ENCODE assay signal across 10 mouse cellular contexts in genomic region chr4:59319136-59319941, GRCm38 (mm10).
A peak's percentile ranks its signal among the peaks of the same experiment; 100 is the strongest.
DNase-seq lines count a peak whose midpoint lies in the region; ATAC-seq lines count a peak whose summit lies in the region.
"Had no signal": no experiment of that assay in that cellular context is flagged by ENCODE, and none has a peak within 500 bp of the region (broad histone marks: within the 10 kb centered on the region; RNA-seq: fewer than 3 reads in every experiment).

No protein-coding gene starts in this region.

- no peaks in the 10 kb centered on the region for H3K36me3 ChIP-seq in intestine, embryonic 16.5 days (ENCODE audit: control insufficient read depth, insufficient read depth, low read length)

- no peak overlapping the region for H3K4me3 ChIP-seq in intestine, embryonic 16.5 days (ENCODE audit: low read length)

- no peaks in the 10 kb centered on the region for H3K9me3 ChIP-seq in intestine, embryonic 16.5 days (ENCODE audit: control insufficient read depth, low read length)

- intact Hi-C loops in heart, postnatal 10 days (cut with DNase I), result no loop called here

- H3K27ac ChIP-seq in intestine, embryonic 16.5 days (ENCODE audit: low read length), result peak overlapping the region; percentile 91
- H3K27ac ChIP-seq: liver, embryonic 14.5 days had no signal

- peak; percentile 87 for ATAC-seq in intestine, embryonic 16.5 days

- peaks cover 21% of the 10 kb centered on the region for H3K4me1 ChIP-seq in intestine, embryonic 16.5 days (ENCODE audit: control insufficient read depth, insufficient read depth, low read length)

- peak; percentile 35 for DNase-seq in thymus, postnatal 0 days (ENCODE audit: low spot score)
- no peak for DNase-seq in thymus, postnatal 4 days
- DNase-seq in Muller cell, postnatal 12 days (ENCODE audit: inconsistent ontology term), result peak; percentile 90
- peak; percentile 40 for DNase-seq in yolk sac, embryonic 10.5 days (ENCODE audit: low spot score)
- DNase-seq in kidney, postnatal 25 days, result no peak
- no peak for DNase-seq in heart, postnatal 10 days
- DNase-seq: adrenal gland, postnatal 25 days; cerebellum, adult 8-10 months had no signal

- no peak overlapping the region for H3K9ac ChIP-seq in intestine, embryonic 16.5 days (ENCODE audit: low read depth, low read length)
- H3K9ac ChIP-seq: liver, embryonic 14.5 days had no signal

- 40% methylated on average over 9 of the region's 9 CpGs for WGBS in intestine, embryonic 16.5 days

- H3K27me3 ChIP-seq in intestine, embryonic 16.5 days (replicated peaks; ENCODE audit: control insufficient read depth, insufficient read depth, low read length), result no peaks in the 10 kb centered on the region

- H3K4me2 ChIP-seq in intestine, embryonic 16.5 days (ENCODE audit: low read depth, low read length), result peak overlapping the region; percentile 37; the same call in 1 of the 2 replicates

Comparison
In these comparisons a context has a peak if more than half of its experiments do, and no peak if none do; other contexts are left out.
1. DNase-seq: peak in thymus, postnatal 0 days (single experiment), Muller cell, postnatal 12 days (single experiment) and yolk sac, embryonic 10.5 days (single experiment); none in thymus, postnatal 4 days (single experiment), kidney, postnatal 25 days (0 of 2) and heart, postnatal 10 days (0 of 2).